Mouse (Mus musculus) olfactory bulb, adult 2 months (tissue): ENCODE results near the gene Tmem87b.

Source experiments
- CTCF ChIP-seq: fragments of 200-500 bp; IDR thresholded peaks from 2 replicates; pipeline ENCODE4 v1.5.1; 2012; ENCODE audit warnings: low read depth, mild to moderate bottlenecking, low read length, moderate library complexity; ENCODE audit not compliant: insufficient read depth
- POLR2A ChIP-seq: fragments of 200-500 bp; IDR thresholded peaks from 2 replicates; pipeline ENCODE4 v1.6.1; 2012; ENCODE audit warnings: mild to moderate bottlenecking, low read depth, low read length, moderate library complexity; ENCODE audit not compliant: insufficient read depth

DNA sequence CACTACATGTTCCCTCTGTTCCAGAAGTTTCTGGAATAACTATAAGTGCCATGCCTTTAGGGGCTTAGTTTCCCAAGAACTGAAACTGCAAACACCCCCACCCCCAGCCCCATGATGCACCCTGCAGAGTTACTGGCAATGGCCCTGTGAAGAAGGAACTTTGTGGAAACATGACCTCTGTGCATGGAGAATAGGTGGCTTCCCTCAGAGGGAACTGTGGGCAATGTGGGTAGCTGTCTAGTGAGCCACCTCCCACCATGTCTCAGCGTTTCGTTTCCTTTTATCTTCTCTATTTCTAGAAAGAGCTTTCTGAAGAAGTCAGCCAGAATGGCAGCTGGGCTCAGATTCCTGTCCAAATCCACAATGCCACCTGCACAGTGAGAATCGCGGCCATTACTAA lies 46.9 kb upstream of the Tmem87b start:
- no peak for TF ChIP-seq CTCF
- no peak for TF ChIP-seq POLR2A
